Mouse (Mus musculus) heart, adult 2 months (tissue): ENCODE data around the gene Hcls1. TPM values are rescaled to one million over a fixed set of nuclear protein-coding genes. Genes with fewer than 3 reads are reported as not detected.

Experiments
- DNase-seq, 2 experiments: peaks; one replicate each; pipeline ENCODE4 v3.0.0; 2021
- H3K27ac ChIP-seq: fragments of 200-600 bp; 2 replicates; pipeline ENCODE4 v1.8.1; 2022
- H3K27me3 ChIP-seq: fragments of 200-500 bp; 2 replicates; pipeline ENCODE4 v1.6.1; 2012; ENCODE audit warnings: mild to moderate bottlenecking, low read length, inconsistent platforms, mixed read lengths; ENCODE audit not compliant: control insufficient read depth, insufficient read depth
- H3K36me3 ChIP-seq: fragments of 200-500 bp; 2 replicates; pipeline ENCODE4 v1.6.1; 2012; ENCODE audit warnings: low read length, inconsistent platforms; ENCODE audit not compliant: control insufficient read depth, insufficient read depth
- H3K4me1 ChIP-seq: fragments of 200-500 bp; 2 replicates; pipeline ENCODE4 v1.6.1; 2011; ENCODE audit warnings: low read length; ENCODE audit not compliant: control insufficient read depth, insufficient read depth
- H3K4me3 ChIP-seq: fragments of 200-600 bp; 2 replicates; pipeline ENCODE4 v1.8.1; 2022
- H3K79me2 ChIP-seq: fragments of 200-500 bp; replicated peaks from 2 replicates; pipeline ENCODE4 v1.6.1; 2012; ENCODE audit warnings: mild to moderate bottlenecking, inconsistent platforms, low read length, moderate library complexity, mixed read lengths; ENCODE audit not compliant: control insufficient read depth, insufficient read depth
- H3K9ac ChIP-seq: fragments of 200-500 bp; 2 replicates; pipeline ENCODE4 v1.6.1; 2012; ENCODE audit warnings: low read depth, mild to moderate bottlenecking, control low read depth, inconsistent platforms, low read length, mixed read lengths
- CTCF ChIP-seq: fragments of 200-600 bp; IDR thresholded peaks from 2 replicates; pipeline ENCODE4 v1.8.1; 2022; ENCODE audit warnings: antibody characterized with exemption, mild to moderate bottlenecking, moderate library complexity
- EP300 ChIP-seq: fragments of 200-500 bp; IDR thresholded peaks from 2 replicates; pipeline ENCODE4 v1.6.1; 2011; ENCODE audit warnings: low read depth, low read length, control low read depth; ENCODE audit not compliant: insufficient read depth
- POLR2A ChIP-seq: fragments of 200-500 bp; IDR thresholded peaks from 2 replicates; pipeline ENCODE4 v1.6.1; 2011; ENCODE audit warnings: mild to moderate bottlenecking, low read depth, low read length, control low read depth; ENCODE audit not compliant: insufficient read depth
- WGBS: fragments of 180-500 bp; shearing (Covaris S2); methylation state at CpG from one replicate; pipeline ENCODE4 v1.1.7; 2018; 5-methylcytosine and 5-hydroxymethylcytosine counted together
- intact Hi-C: fragments of 180-260 bp; cut with DNase I; formaldehyde crosslinking; loops from one replicate; pipeline ENCODE4 v1.15.1; 2025
- polyA plus RNA-seq: library from polyadenylated mRNA; depleted of rRNA; stranded (reverse); fragments of >200 nt; gene quantifications from 2 replicates; pipeline ENCODE4 v1.2.3, GENCODE M21; 2012; rRNA removed
- total RNA-seq, 2 experiments: library from RNA; stranded (reverse); gene quantifications; 2 replicates each; pipeline ENCODE4 v1.2.3; 2021

The Hcls1 gene
- total and polyA plus RNA-seq, 3 experiments = 7.3 to 9.3 (median 9.1) TPM

GRCm38 (mm10) chr16:36999366-36999972 lies 64.7 kb downstream of the Hcls1 start:
- intact Hi-C loops = no loop called here
- Histone ChIP-seq H3K4me1 (no peaks in the 10 kb centered on the region), H3K27me3 (no peaks in the 10 kb centered on the region), H3K79me2 (no peaks in the 10 kb centered on the region), H3K27ac (no peak overlapping the region), H3K36me3 (no peaks in the 10 kb centered on the region), H3K4me3 (no peak overlapping the region), H3K9ac (no peak overlapping the region)
- DNase-seq = no peak
- WGBS = 57% methylated on average over 9 of the region's 9 CpGs
- TF ChIP-seq POLR2A (no peak), CTCF (no peak), EP300 (no peak)

GRCm38 (mm10) chr16:37009262-37009661 lies 74.5 kb downstream of the Hcls1 start:
- peaks cover 3% of the 10 kb centered on the region; the same call in 1 of the 2 replicates for H3K36me3 ChIP-seq
- intact Hi-C loops = no loop called here
- H3K4me1 ChIP-seq = peaks cover 2% of the 10 kb centered on the region
- TF ChIP-seq CTCF = no peak
- no peak for TF ChIP-seq POLR2A
- no peak for TF ChIP-seq EP300
- H3K27ac ChIP-seq = no peak overlapping the region
- 68% methylated on average over 6 of the region's 6 CpGs for WGBS
- no peak for DNase-seq
- H3K4me3 ChIP-seq = no peak overlapping the region
- no peaks in the 10 kb centered on the region for H3K27me3 ChIP-seq
- no peaks in the 10 kb centered on the region for H3K79me2 ChIP-seq
- H3K9ac ChIP-seq = no peak overlapping the region

DNA sequence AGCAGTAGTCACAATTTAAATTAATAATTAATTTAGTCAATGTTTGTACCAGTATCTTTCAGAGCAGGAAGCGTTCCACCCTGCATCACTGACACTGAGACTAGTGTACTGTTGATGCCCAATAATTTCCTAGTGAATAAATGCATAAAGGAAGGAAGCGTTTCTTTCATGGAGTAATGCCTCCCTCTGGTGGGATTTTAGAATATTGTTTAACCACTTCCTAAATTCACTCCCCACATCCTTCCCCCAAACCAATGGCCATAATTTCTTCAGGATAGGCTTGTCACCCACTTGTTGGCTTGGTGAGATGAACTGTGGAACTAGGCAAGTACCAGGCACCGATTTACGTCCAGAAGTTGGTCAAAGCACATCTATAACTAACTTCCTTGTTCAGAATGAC lies 75.6 kb downstream of the Hcls1 start:
- Histone ChIP-seq H3K4me1 (peaks cover 2% of the 10 kb centered on the region), H3K36me3 (peaks cover 3% of the 10 kb centered on the region; the same call in 1 of the 2 replicates), H3K79me2 (no peaks in the 10 kb centered on the region), H3K27ac (peak overlapping the region; percentile 89), H3K9ac (peak overlapping the region; percentile 56), H3K27me3 (no peaks in the 10 kb centered on the region), H3K4me3 (no peak overlapping the region)
- TF ChIP-seq EP300 (no peak), POLR2A (no peak), CTCF (peak; percentile 76)
- 26% methylated on average over 4 of the region's 4 CpGs for WGBS
- intact Hi-C loops = loop anchor here (1.0 to 5.0 kb wide), 4 partner anchors 66 to 537 kb away; partner anchors contain the start of genes Eaf2, Golgb1 and Iqcb1
- peak; percentile 24 to 49 for DNase-seq

DNA sequence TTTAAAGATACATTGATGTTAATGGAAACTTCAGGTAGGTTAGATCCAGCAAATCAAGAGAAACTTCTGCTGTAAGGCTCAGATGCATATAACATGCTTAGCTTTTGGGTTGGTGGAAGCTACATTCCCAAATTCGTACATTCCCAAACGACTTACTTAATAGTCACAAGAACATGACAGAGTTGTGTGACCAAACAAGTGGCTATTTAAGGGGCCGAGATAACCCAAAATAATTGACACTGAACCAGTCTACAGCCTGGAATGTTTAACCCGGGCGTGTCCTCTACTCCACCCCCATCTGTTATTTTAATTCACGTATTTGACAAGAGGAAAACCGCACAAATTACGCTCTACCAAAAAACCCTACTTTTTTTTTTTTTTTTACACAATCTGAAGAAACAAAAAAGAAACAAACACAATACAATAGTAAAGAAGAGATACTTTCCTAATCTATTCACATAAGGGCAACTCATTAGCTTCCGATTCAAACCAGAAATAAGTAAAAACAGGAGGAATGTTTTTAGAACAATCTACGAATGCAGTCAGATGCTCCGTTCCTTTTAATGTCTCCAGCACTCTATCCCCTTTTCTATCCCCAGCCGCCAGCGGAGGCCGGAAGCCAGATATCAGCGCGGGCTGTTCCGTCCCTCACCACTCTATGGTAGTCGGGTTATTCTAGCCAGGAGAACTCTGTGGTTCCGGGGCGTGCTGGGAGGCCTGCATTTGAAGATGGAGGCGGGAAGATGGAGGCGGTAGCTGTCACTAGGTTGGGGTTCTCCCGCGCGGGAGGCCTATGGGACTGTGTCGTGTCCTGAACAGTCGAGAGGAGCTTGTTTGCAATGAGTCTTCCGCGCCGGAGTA lies 76.5 kb downstream of the Hcls1 start, which contains the start of gene Polq:
Gene Polq, plus strand, starts transcription at position 726 of the 861 bp plus-strand sequence.
- H3K27me3 ChIP-seq = no peaks in the 10 kb centered on the region
- peak within 1 kb of the TSS; percentile 64 for H3K4me3 ChIP-seq
- no peaks in the 10 kb centered on the region for H3K79me2 ChIP-seq
- H3K9ac ChIP-seq = peak within 1 kb of the TSS; percentile 56
- peak within 1 kb of the TSS; percentile 89 for H3K27ac ChIP-seq
- H3K4me1 ChIP-seq = peaks cover 2% of the 10 kb centered on the region
- H3K36me3 ChIP-seq = peaks cover 3% of the 10 kb centered on the region; the same call in 1 of the 2 replicates
- intact Hi-C loops = loop anchor here (1.0 to 5.0 kb wide), 4 partner anchors 21 to 184 kb away; partner anchors contain the start of genes Eaf2, Fbxo40, Golgb1 and Iqcb1
- WGBS = 1% methylated on average over 30 of the region's 30 CpGs
- TF ChIP-seq CTCF = 0 out of 2 replicates have a peak, but pooled peaks have one; percentile 19
- TF ChIP-seq EP300 = 0 out of 2 replicates have a peak, but pooled peaks have one; percentile 22
- peak; percentile 74 for TF ChIP-seq POLR2A
- DNase-seq = peak; percentile 93

- Histone ChIP-seq H3K79me2 (no peaks in the 10 kb centered on the region), H3K4me3 (peak overlapping the region; percentile 64), H3K27ac (no peak overlapping the region), H3K9ac (peak overlapping the region; percentile 50), H3K36me3 (peaks cover 3% of the 10 kb centered on the region; the same call in 1 of the 2 replicates), H3K27me3 (no peaks in the 10 kb centered on the region), H3K4me1 (peaks cover 2% of the 10 kb centered on the region)
- intact Hi-C loops = loop anchor here (1.0 to 5.0 kb wide), 4 partner anchors 22 to 185 kb away; partner anchors contain the start of genes Eaf2, Fbxo40, Golgb1 and Iqcb1
- WGBS = under 1% methylated on average over 26 of the region's 26 CpGs
- DNase-seq = no peak
- no peak for TF ChIP-seq EP300
- TF ChIP-seq CTCF = no peak
- no peak for TF ChIP-seq POLR2A
These were observed 77.1 kb downstream of the Hcls1 start for GRCm38 (mm10) chr16:37011922-37012289.

GRCm38 (mm10) chr16:37012336-37012735 lies 77.6 kb downstream of the Hcls1 start:
- intact Hi-C loops = loop anchor here (5.0 kb wide), 1 partner anchor 185 kb away; the partner anchor contains the start of gene Iqcb1
- no peaks in the 10 kb centered on the region for H3K79me2 ChIP-seq
- no peak for DNase-seq
- no peak overlapping the region for H3K27ac ChIP-seq
- no peaks in the 10 kb centered on the region for H3K27me3 ChIP-seq
- H3K9ac ChIP-seq = no peak overlapping the region
- no peak for TF ChIP-seq CTCF
- no peak for TF ChIP-seq EP300
- H3K36me3 ChIP-seq = peaks cover 3% of the 10 kb centered on the region; the same call in 1 of the 2 replicates
- H3K4me1 ChIP-seq = peaks cover 2% of the 10 kb centered on the region
- WGBS = 47% methylated on average over 5 of the region's 5 CpGs
- H3K4me3 ChIP-seq = peak overlapping the region; percentile 64

Other genes with a start within 250 kb of the Hcls1 start
- not detected for gene Ildr1, start 241.0 kb upstream of the Hcls1 start, total RNA-seq
- 0.06 and 0.86 TPM in 2 replicates for gene Ildr1, start 241.0 kb upstream of the Hcls1 start, polyA plus RNA-seq
- gene Slc15a2, start 150.0 kb upstream of the Hcls1 start, total RNA-seq = 1 to 10 TPM; 1.6 to 2.2 TPM
- gene Slc15a2, start 150.0 kb upstream of the Hcls1 start, polyA plus RNA-seq = 3.3 and 4.7 TPM in 2 replicates
- gene Iqcb1, start 106.6 kb upstream of the Hcls1 start, total RNA-seq = 10 to 100 TPM; 12.1 to 14.1 TPM
- 3.8 and 5.8 TPM in 2 replicates for gene Iqcb1, start 106.6 kb upstream of the Hcls1 start, polyA plus RNA-seq
- 1 to 10 TPM; 1.1 TPM for gene Eaf2, start 60.0 kb upstream of the Hcls1 start, total RNA-seq
- gene Eaf2, start 60.0 kb upstream of the Hcls1 start, polyA plus RNA-seq = 0.23 and 0.85 TPM in 2 replicates
- 10 to 100 TPM; 41.6 to 52.1 TPM for gene Golgb1, start 59.8 kb upstream of the Hcls1 start, total RNA-seq
- gene Golgb1, start 59.8 kb upstream of the Hcls1 start, polyA plus RNA-seq = 27.7 and 39.9 TPM in 2 replicates
- gene Fbxo40, start 55.5 kb downstream of the Hcls1 start, total RNA-seq = 100 to 1,000 TPM; 191 to 211 TPM
- gene Fbxo40, start 55.5 kb downstream of the Hcls1 start, polyA plus RNA-seq = 66.5 and 115 TPM in 2 replicates
- 1 to 10 TPM; 4.7 to 4.9 TPM for gene Polq, start 76.8 kb downstream of the Hcls1 start, total RNA-seq
- 1.2 and 1.5 TPM in 2 replicates for gene Polq, start 76.8 kb downstream of the Hcls1 start, polyA plus RNA-seq